Mouse (Mus musculus): ENCODE measurements around the gene Commd4.

The Commd4 gene

DNA sequence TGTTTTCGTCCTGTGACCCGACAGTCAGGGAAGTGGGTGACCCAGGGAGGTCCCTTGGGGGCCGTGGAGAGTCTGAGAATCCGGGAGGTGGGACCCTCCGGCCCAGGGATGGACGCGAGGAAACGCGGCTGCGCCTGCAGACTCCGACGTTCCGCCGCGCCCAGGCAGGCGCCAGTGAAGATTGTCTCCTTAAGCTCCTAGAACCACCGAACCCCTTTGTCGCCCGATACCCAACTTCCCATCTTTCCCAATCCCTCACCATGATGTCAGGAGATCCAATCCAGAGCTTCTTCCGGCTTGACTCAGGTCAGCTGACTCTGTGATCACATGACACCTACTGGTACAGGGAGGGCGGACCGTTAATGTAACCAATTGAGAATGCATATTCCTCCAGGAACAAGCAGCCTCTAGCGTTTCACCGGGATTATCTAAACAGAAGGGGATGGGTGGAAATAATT, at the start of gene Commd4:
Gene Commd4, minus strand, starts transcription at position 319 of the 458 bp plus-strand sequence.
- DNase-seq = peak; percentile 90

DNA sequence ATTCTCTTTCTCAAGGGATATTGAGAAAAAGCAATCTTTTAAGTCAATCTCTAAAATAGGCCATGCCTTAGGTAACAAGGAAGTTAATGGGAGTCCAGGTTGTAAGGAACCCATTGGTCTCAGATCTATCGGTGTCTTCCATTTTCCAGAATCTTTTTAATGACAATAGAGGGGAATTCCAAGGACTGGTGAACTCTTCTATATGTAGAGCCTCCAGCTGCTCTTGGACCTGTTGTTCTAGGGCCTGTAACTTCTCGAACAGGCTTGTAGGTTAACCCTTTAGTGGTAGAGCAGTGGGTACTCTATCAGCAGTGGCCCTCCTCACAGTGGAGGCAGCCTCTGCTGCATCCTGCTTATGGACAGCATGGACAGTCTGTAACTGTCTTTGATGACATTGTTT, 48.8 kb upstream of the Commd4 start:
- DNase-seq = no peak

DNA sequence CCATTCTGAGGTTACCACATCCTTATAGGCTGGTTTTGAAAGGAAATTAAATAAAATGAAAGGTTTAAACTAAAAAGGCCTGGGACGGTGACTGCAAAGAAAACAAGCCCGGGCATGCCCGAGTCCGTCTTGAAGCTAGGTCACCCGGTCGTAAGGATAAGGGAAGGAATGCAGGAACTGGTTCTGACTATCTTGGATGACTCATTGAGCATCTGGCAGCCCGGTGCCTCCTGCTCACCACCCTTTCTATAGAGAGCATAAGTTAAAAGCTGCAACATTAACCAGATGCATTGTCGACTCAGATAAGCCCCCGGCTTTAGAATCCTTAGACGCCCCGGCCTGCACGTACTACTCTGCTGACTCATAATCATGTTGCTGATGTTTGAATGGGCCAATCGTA, 45.4 kb upstream of the Commd4 start:
- peak; percentile 11 for DNase-seq

DNA sequence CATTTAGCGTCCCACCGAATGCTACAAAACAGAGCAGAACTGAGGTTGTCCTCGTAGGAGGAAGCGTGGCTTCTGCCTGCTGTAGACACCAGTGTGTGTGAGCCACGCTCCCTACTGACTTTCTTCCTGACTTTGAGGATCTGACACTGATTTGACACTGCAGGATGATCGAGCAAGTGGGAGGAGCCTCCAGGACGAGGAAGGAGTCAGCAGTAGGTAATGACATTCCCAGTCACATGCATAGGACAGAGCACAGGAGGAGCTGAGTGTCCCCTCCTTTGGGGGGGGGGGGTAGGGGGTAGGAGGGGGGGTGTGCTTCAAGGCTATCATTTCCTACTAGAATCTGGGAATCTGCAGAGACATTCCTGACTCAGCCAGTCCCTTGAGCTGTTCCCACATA, 44.9 kb upstream of the Commd4 start:
- DNase-seq = no peak

DNA sequence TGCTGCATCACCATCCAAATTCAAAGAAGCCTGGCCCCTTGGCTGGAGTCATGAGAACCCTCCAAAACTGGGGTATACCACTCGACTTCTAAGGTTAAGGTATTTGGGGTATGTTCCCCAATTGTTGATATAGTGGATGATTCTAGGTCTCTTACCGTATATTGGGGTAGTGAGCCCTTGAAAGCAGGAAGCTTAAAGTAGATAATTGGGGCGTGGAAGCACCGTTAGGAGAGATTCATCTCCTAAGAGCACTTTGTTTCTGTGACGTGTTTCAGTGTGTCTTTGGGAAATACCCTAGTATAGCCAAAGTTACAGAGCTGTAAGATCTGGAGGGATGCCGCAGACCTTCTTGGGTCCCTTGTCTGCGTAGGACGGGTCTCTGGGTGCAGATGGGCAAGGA, 39.3 kb upstream of the Commd4 start:
- DNase-seq = no peak

DNA sequence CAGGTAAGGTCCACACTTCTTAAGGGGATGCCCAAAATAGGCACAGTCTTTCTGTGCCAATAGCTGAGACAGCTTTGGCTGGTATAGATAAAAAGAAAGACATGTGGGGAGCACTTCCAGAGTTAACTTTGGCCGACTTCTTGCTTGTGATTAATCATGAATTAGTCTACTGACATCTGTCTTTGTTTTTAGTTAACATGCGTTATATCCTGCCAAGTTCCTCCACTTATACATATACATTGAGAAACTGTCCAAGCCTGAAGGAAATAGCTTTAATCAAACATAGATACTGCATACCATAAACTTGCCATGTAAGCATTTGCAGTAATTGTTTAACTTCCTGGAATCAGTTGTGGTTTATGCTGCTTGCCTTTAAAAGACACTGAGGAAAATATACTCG, 38.6 kb upstream of the Commd4 start:
- no peak for DNase-seq

DNA sequence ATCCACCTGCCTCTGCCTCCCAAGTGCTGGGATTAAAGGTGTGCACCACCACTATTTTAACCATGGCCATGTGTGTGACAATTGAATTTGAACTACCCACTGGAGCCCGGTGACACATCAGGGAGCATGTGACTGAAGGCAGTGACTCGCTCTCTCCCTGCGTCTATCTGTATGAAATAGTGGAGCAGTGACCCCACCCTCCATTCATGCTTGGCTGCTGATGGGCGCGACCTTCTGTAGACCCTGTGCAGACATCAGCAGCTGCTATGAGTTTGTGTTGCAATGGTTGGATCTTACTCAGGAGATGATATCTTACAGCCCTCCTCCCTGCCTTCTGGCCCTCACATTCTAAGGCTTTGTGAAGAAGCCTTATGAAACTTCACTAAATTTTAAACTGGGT, 10.3 kb upstream of the Commd4 start:
- no peak for DNase-seq

DNA sequence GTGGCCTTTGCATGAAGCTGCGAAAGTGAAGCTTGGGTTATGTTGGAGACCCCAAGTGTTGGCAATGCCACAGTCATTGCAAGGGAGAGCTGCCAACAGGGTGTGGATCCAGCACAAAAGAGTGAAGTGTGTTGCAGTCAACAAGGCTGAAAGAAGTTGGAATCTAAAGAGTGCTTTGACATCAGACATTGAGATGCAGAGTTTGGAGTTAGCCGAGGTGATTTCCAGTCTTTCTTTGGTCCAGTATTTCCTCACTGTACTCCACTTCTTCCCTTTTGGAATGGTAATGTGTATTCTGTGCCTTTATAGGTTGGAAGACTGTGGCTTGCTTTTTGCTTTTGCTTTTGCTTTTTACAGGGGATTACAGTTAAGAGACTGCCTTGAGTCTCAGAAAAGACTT, 8.0 kb upstream of the Commd4 start:
- no peak for DNase-seq

DNA sequence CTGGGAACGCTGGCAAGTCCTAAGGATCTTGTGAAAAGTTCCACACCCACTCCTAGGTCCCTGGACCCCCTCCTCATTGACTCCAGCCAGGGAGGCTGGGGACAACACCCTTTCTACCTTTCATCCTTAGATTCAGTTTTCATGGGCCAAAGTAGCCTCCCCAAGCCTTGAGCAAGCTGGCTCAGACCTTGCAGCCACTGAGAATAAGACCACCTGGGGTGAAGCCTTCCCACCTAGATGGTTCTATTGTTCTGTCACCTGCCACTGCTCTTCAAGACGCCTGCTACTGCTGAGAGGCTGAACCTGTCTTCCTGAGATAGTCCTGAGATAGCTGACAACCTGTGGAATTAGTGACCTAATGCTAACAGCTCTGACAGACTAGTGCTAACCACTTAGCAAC, 5.0 kb upstream of the Commd4 start:
- DNase-seq = no peak

DNA sequence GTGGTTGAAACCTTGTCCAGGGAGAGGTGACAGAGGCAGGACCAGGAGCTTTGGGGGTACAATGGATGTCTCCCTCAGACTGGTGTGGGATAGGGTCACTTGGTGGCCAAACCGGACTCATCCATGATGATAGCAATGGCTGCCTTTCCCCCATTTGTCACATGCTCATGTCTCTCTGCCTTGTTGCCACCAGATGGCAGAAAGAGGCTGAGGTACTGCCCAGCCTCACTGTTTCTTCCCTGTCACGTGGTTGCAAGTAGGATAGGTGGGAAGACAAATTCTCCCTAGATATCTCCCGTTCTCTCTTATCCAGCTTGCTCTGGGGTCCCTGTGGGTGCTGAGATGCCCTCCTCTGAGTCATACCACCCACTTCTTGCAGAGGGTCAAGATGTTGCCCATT, 4.4 kb upstream of the Commd4 start:
- DNase-seq = no peak

DNA sequence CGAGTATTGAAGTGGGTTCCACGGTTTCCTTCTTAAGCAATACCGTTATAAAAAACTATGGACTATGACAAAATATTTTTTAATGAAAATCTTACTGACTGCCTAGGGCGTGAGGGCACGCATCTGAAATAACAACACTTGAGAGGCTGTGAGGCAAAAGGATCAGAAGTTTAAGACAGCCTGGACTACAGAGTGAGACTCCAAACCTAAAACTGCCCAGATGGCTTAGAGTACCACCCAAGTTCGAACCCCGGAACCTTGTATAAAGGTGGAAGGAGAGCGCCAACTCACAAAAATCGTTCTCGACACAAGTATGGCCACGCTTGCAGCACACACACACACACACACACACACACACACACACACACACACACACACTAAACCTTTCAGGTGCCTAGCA, 375 bp upstream of the Commd4 start:
- DNase-seq = no peak

DNA sequence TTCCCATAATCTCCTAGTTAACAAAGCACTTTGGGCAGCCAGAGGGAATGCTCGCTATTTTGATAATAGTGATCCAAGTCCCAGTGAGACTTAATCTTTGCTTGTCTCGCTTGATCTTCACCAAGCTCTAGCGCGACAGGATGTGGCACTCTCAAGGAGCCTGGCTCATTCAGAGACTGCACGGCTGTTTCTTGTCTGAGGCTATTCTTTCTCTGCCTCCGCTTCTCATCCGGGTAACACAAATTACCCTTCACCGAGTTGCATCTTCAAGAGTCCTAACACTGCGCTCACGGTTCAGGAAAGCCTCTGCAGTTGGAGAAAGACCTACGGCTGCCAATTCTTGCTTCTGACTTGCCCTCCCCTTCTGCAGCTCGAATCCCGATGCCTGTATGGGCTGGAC, 632 bp downstream of the Commd4 start:
- no peak for DNase-seq

DNA sequence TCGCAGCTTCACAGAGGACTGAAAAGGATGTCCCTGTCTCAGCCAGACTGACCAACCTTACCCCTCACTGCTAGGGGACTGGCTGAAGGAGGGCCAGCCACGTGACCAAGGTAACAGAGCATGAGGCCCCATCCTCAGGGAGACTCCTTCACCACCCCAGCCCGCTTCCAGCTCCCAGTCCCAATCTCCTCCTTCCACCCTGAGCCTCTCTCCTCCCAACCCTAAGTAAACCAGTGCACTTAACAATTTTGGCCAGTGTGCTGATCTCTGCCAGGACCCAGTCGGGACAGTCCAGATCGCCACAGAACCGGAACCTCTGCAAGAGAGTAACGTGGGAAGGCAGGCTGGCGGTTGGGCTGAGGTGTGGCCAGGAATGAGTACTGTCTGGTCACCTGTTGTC, 1.3 kb downstream of the Commd4 start:
- DNase-seq = no peak

DNA sequence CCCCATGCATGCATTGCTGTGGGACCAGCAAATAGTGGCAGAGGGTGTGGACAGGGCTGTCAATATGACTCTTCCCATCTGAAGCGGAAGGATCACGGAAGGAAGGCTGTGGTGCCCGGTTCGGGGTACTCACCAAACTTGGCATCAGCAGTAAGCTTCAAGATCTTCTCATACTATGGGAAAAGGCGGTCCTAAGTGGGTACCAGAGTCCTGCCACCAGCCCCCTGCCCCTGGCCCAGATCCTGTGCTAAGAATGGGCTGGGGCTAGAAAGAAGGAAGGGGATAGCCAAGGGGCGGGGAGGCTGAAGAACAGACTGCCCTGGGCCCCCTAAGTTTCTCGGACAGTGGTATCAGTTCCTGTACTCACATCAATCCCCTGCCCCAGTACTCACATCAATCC, 1.7 kb downstream of the Commd4 start:
- DNase-seq = no peak

DNA sequence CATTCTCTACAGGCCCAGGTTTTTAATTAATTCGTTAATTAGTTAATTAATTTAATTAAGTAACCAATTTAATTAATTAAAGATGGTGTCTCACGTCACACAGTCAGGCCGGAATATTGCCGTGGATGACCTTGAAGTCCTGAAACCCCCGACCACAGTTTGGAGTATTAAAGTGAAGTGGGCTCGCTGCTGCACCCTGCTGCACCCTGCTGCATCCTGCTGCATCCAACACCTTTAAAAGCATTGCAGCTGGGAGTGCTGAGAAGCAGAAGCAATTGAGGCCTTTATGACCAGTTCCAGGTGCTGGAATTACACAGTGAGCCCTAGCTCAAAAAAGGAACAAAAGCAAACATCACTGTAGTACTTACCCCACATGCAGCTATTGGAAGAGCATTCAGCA, 5.8 kb downstream of the Commd4 start:
- no peak for DNase-seq

DNA sequence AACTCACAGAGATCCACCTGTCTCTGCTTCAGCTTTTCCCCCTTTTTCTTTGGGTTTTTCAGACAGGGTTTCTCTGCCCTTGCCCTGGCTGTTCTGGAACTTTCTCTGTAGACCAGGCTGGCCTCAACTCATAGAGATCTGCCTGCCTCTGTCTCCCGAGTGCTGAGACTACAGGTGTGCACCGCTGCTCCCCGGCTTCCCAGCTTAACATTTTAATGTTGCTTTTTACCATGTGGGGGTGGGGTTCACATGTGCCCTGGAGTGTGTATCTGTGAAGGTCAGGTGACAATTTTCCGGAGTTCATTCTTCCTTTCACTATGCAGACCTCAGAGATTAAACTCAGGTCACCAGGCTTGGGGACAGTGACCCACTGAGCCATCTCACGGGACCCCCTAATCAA, 7.9 kb downstream of the Commd4 start:
- no peak for DNase-seq

DNA sequence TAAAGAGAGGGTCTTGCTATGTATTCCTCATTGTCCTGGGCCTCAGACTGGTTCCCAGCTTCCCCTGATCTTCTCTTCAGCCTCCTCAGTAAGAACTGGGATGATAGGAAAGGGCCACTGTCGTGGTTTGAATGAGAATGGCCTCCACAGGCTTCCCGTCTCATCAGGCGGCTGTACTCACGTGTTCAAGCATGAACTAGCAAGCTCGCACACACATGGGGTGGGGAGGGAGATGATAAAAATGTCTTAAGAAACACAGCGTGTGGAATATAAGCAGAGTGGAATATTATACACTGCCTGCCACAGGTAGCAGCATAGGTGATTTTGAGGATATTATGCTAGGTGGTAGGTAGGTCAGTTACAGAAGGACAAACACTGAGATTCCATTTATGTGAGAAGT, 9.1 kb downstream of the Commd4 start:
- no peak for DNase-seq

DNA sequence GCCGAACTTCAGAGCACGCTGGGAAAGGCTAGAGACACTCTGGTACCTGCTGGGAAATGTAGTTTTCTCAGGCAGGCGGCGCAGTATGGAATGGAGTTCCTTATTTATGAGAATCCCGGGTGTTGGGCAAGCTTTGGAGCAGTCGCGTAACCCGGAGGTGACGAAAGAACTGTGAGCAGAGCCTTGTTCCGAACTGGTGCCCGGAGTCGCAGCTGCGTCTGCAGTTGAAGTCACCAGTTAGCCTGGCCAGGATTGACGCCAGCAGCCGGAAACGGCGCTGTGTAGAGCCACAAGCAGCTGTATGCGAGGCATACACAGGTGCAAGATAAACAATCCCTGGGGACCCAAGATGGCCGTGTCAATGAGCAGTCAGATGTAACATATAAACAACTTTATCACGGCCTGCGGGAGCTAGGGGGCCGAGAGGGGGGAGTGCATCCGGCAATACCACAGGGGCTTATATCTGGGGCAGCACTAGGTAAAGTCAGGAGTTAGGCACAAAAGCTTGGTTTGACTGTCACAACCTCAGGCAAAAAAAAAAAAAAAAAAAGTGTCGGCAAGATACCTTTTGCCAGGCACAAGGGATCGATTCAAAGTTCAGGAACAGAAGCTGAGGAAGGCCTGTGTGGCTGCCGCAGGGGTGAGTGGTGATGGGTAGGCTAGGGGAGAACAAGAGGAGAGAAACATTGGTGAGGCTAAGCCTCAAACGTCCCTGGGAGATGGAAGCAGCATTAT, 9.8 kb downstream of the Commd4 start, which contains the start of gene Neil1:
Gene Neil1, minus strand, starts transcription at position 162 of the 735 bp plus-strand sequence.
- DNase-seq = peak; percentile 73

DNA sequence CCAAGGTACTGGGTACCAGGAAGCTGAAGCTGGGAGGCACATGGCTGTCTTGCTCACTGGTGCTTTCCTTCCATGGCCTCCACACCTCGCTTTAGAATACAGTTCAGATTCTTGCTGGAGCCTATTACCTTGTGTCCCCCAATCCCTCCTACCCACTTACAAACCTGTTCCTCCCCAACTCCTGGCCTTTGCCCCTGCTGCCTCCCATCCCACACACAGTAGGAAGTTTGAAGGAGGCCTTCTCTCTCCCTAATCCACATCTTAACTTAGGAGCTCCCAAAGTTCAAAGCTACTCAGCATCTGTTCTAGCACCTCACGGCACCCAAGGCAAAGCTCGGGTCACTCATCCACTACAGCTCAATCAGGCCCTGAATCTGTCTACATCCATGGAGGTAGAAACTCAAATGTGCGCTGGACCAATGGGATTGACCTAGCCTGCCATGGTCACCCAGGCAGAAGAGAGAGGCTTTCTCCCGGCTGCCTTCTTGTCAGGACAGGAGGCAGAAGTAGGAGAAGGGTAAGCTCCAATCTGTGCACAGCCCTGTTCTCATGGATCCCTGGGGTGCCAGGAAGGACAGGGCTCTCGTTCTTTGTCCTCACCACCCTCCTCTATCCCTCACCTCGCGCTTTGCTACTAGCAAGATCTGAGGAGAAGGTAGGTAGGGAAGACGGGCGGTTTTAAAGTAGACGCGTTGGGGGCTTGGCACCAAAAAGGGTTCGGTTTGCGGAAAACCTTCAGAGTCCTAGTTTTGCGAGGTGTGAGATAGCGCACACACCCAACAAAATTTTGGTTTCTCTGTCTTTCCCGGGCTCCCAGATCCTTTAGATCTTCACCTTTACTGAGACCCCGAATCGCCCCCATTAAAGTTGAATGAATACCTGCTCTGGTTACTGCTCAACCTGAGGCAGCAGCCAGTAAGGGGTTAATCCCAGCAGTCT, 10.7 kb downstream of the Commd4 start:
- DNase-seq = no peak

DNA sequence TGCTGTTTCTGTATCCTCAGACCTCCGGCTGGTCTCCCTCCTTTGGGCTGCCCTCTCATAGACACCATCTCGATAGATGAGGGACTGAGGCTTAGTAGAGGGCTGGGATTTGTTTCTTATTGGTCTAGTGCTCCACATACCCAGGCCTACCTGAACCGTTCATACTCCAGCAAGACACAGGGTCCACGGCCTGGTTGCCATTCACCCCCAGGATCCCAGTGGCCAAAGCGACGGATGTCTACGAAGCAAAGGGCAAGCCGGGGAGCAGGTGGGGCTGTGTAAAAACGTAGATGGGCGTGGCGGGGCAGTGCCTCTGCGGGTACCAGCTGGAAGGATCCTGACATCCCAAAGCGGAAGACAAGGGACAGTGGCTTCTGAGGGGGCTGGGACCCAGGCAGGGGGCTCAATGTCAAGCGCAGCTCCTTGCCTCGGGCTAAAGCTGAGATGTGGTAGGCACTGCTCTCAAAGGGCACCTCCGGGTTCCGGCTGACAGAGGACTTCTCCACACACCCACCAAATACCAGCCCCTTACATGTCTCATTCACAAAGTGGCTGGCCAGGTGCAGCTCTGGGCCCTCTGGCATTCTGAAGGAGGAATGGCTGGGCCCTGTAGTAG, 11.6 kb downstream of the Commd4 start:
- DNase-seq = no peak

DNA sequence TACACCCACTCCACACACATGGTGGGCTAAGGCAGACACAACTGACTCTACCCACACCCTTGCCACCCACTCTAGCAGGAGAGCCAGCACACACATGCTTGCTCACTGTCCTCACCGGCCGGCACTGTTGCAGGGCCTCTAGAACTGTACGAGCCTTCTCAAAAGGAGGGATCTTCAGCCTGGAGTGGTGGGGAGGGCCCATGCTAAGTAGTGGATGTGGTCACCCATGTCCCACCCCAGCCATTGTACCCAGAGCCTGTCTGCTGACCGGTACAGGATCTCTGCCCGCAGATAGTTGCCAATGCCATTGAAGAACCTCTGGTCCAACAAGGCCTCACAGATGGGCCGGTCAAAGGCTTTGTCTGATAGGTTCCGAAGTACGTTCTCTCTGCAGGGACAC, 13.3 kb downstream of the Commd4 start:
- no peak for DNase-seq

DNA sequence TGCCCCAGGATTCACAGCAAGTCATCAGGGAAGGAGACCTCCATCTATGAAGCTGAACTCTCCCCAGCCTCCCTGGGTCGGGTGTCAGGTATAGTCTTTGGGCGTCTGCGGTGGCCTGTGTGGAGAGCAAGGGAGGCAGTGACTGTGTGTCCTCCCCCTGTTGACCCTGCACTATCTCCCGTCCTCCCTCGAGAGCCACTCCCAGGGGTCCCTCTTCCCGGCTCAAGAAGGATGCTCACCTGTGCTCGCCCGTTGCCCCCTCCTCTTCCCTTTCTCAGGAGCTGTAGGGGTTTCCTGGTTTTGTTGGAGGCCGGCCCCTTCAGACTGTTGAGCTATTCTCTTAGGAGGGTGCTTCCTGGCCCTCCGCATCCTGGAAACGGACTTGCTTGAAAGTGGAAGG, 14.9 kb downstream of the Commd4 start:
- DNase-seq = no peak

Measured in liver (tissue).